Mouse (Mus musculus) ovary, adult 2 months (tissue): ENCODE data around the gene Hist1h3g. TPM values are rescaled to one million over a fixed set of nuclear protein-coding genes. Genes with fewer than 3 reads are reported as not detected.

Experiments used
- polyA plus RNA-seq: library from polyadenylated mRNA; depleted of rRNA; stranded (reverse); fragments of >200 nt; gene quantifications from 2 replicates; pipeline ENCODE4 v1.2.3, GENCODE M21; 2012; rRNA removed

Hist1h3g gene
- polyA plus RNA-seq, 1 experiment: 48.3 TPM

Other genes starting within 250 kb of the Hist1h3g start
- gene Zfp322a, start 166.2 kb upstream of the Hist1h3g start, polyA plus RNA-seq: 0.86 and 1.1 TPM in 2 replicates
- 2.5 and 3.4 TPM in 2 replicates for gene Abt1, start 111.6 kb upstream of the Hist1h3g start, polyA plus RNA-seq
- gene Btn1a1, start 69.5 kb upstream of the Hist1h3g start, polyA plus RNA-seq: 0.05 TPM in 1 of 2 replicates, not detected in the other
- gene Btn2a2, start 46.6 kb upstream of the Hist1h3g start, polyA plus RNA-seq: not detected in 2 replicates
- 61.1 and 64.4 TPM in 2 replicates for gene Hist1h4h, start 4.4 kb upstream of the Hist1h3g start, polyA plus RNA-seq
- gene Hist1h2af, start 1.5 kb upstream of the Hist1h3g start, polyA plus RNA-seq: 294 and 1,013 TPM in 2 replicates
- gene Hist1h2bh, start 8.0 kb downstream of the Hist1h3g start, polyA plus RNA-seq: 5.4 and 6.9 TPM in 2 replicates
- 11.5 and 15.6 TPM in 2 replicates for gene Hist1h3f, start 8.6 kb downstream of the Hist1h3g start, polyA plus RNA-seq
- 11.2 and 13.2 TPM in 2 replicates for gene Hist1h4f, start 16.2 kb downstream of the Hist1h3g start, polyA plus RNA-seq
- 0.21 and 0.27 TPM in 2 replicates for gene Hist1h1d, start 17.8 kb downstream of the Hist1h3g start, polyA plus RNA-seq
- gene Hist1h3e, start 26.9 kb downstream of the Hist1h3g start, polyA plus RNA-seq: 47.5 and 78.7 TPM in 2 replicates
- 24.2 and 35.8 TPM in 2 replicates for gene Hist1h2ae, start 35.8 kb downstream of the Hist1h3g start, polyA plus RNA-seq
- gene Hist1h2bg, start 36.0 kb downstream of the Hist1h3g start, polyA plus RNA-seq: 52.2 and 87.2 TPM in 2 replicates
- gene Hist1h2bf, start 38.8 kb downstream of the Hist1h3g start, polyA plus RNA-seq: 15.9 and 25.7 TPM in 2 replicates
- gene Hist1h2ad, start 39.0 kb downstream of the Hist1h3g start, polyA plus RNA-seq: 17.3 and 24.2 TPM in 2 replicates
- 18.4 and 28.3 TPM in 2 replicates for gene Hist1h3d, start 40.3 kb downstream of the Hist1h3g start, polyA plus RNA-seq
- gene Hist1h4d, start 46.2 kb downstream of the Hist1h3g start, polyA plus RNA-seq: 10.1 and 14.2 TPM in 2 replicates
- gene Hist1h2be, start 85.7 kb downstream of the Hist1h3g start, polyA plus RNA-seq: 2.6 and 3.4 TPM in 2 replicates
- gene Hist1h1e, start 87.1 kb downstream of the Hist1h3g start, polyA plus RNA-seq: 2.3 and 2.7 TPM in 2 replicates
- 2.6 and 3.1 TPM in 2 replicates for gene Hist1h2ac, start 148.5 kb downstream of the Hist1h3g start, polyA plus RNA-seq
- gene Hist1h2bc, start 148.8 kb downstream of the Hist1h3g start, polyA plus RNA-seq: 251 and 289 TPM in 2 replicates
- gene Hist1h1t, start 160.4 kb downstream of the Hist1h3g start, polyA plus RNA-seq: not detected in 2 replicates
- gene Hist1h4c, start 163.0 kb downstream of the Hist1h3g start, polyA plus RNA-seq: 9.0 and 13.0 TPM in 2 replicates
- gene Hfe, start 175.4 kb downstream of the Hist1h3g start, polyA plus RNA-seq: 11.5 and 18.9 TPM in 2 replicates
- 35.1 and 42.3 TPM in 2 replicates for gene Hist1h1c, start 203.4 kb downstream of the Hist1h3g start, polyA plus RNA-seq
- 43.8 and 64.9 TPM in 2 replicates for gene Hist1h3c, start 210.2 kb downstream of the Hist1h3g start, polyA plus RNA-seq
- gene Hist1h2bb, start 211.3 kb downstream of the Hist1h3g start, polyA plus RNA-seq: 18.2 and 27.3 TPM in 2 replicates
- 36.8 and 63.0 TPM in 2 replicates for gene Hist1h2ab, start 215.7 kb downstream of the Hist1h3g start, polyA plus RNA-seq
- gene Hist1h3b, start 216.8 kb downstream of the Hist1h3g start, polyA plus RNA-seq: 36.8 and 58.4 TPM in 2 replicates
- gene Hist1h4b, start 221.6 kb downstream of the Hist1h3g start, polyA plus RNA-seq: 6.5 and 10.1 TPM in 2 replicates
- 17.5 and 20.9 TPM in 2 replicates for gene Hist1h4a, start 225.8 kb downstream of the Hist1h3g start, polyA plus RNA-seq
- gene Hist1h3a, start 227.0 kb downstream of the Hist1h3g start, polyA plus RNA-seq: 37.1 and 48.7 TPM in 2 replicates
- gene Hist1h1a, start 228.2 kb downstream of the Hist1h3g start, polyA plus RNA-seq: 0.79 and 1.0 TPM in 2 replicates
- 0.09 TPM in 1 of 2 replicates, not detected in the other for gene Trim38, start 234.5 kb downstream of the Hist1h3g start, polyA plus RNA-seq